Mouse (Mus musculus): ENCODE results near the gene Cdkn2c. TPM values are rescaled to one million over a fixed set of nuclear protein-coding genes. Genes with fewer than 3 reads are reported as not detected.

The Cdkn2c gene
- total and polyA plus RNA-seq, 3 experiments: 7.1 to 16.1 (median 14.1) TPM

DNA sequence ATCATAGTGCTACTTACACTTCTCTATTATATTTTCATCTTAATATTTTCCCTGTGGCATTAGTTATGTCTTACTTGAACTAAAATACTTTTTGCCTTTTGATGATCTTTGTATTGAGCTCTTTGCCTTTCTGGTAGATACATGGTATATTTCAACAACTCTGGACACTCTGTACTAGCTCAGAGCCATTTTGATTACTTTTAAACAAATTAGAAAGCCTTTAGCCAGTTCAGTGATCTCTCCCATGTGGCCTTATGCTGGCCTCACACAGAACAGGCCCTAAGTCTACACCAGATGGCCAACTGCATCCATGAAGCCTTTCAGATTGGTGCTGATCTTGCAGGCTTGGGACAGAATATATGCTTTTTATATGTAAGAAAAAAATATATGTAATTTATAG, 13.7 kb downstream of the Cdkn2c start:
- Histone ChIP-seq H3K9ac (ENCODE audit: insufficient read depth, low read depth) (no peak overlapping the region), H3K79me2 (replicated peaks; ENCODE audit: control insufficient read depth, extremely low read depth, insufficient read depth, poor library complexity, severe bottlenecking) (no peaks in the 10 kb centered on the region), H3K27ac (ENCODE audit: insufficient read depth, low read depth) (no peak overlapping the region), H3K4me2 (ENCODE audit: insufficient read depth, low read depth, poor library complexity, severe bottlenecking) (no peak overlapping the region), H3K4me1 (ENCODE audit: control insufficient read depth in 1 of 2, insufficient read depth in 2 of 2) (0 out of 4 replicates have a peak, but pooled peaks cover 0 to 2% of the 10 kb centered on the region in 2 experiments), H3K27me3 (replicated peaks) (no peaks in the 10 kb centered on the region), H3K9me3 (replicated peaks; ENCODE audit: low read length) (no peaks in the 10 kb centered on the region), H3K4me3 (replicated peaks in 1 of 3; ENCODE audit: low read depth in 2 of 3, low read length in 2 of 3, poor library complexity in 1 of 3) (no peak overlapping the region), H3K36me3 (replicated peaks in 1 of 2; ENCODE audit: control insufficient read depth in 1 of 2, insufficient read depth in 1 of 2, low read length in 1 of 2) (no peaks in the 10 kb centered on the region)
- dilution Hi-C loops (cut with MboI; ENCODE audit: extremely low pct_ligation_motif_present, extremely low pct_unique_long_range_greater_than_20kb, low sequenced_read_pairs): no loop called here
- in situ Hi-C loops (cut with MboI; ENCODE audit: low pct_ligation_motif_present, low pct_unique_long_range_greater_than_20kb, low sequenced_read_pairs): no loop called here
- no peak for DNase-seq (ENCODE audit: extremely low read depth)
- no peak for TF ChIP-seq CHD2 (IDR thresholded peaks at IDR 0.05; ENCODE audit: low read length)
- no peak for TF ChIP-seq POLR2AphosphoS2 (IDR thresholded peaks at IDR 0.05; ENCODE audit: low read depth, low read length)
- TF ChIP-seq PAX5 (IDR thresholded peaks at IDR 0.05; ENCODE audit: low read length): no peak
- TF ChIP-seq JUND (conservative IDR thresholded peaks at IDR 0.05; ENCODE audit: low read depth, low read length): no peak
- no peak for TF ChIP-seq MXI1 (IDR thresholded peaks at IDR 0.05; ENCODE audit: low read depth, low read length)
- TF ChIP-seq ZNF384 (IDR thresholded peaks at IDR 0.05; ENCODE audit: low read depth, low read length): no peak

GRCm38 (mm10) chr4:109649331-109649730, 17.7 kb downstream of the Cdkn2c start:
- Histone ChIP-seq H3K27me3 (replicated peaks) (no peaks in the 10 kb centered on the region), H3K9me3 (replicated peaks; ENCODE audit: low read length) (no peaks in the 10 kb centered on the region), H3K36me3 (replicated peaks in 1 of 2; ENCODE audit: control insufficient read depth in 1 of 2, insufficient read depth in 1 of 2, low read length in 1 of 2) (no peaks in the 10 kb centered on the region), H3K4me3 (replicated peaks in 1 of 3; ENCODE audit: low read depth in 2 of 3, low read length in 2 of 3, poor library complexity in 1 of 3) (no peak overlapping the region), H3K9ac (ENCODE audit: insufficient read depth, low read depth) (no peak overlapping the region), H3K27ac (ENCODE audit: insufficient read depth, low read depth) (no peak overlapping the region), H3K79me2 (replicated peaks; ENCODE audit: control insufficient read depth, extremely low read depth, insufficient read depth, poor library complexity, severe bottlenecking) (no peaks in the 10 kb centered on the region), H3K4me1 (ENCODE audit: control insufficient read depth in 1 of 2, insufficient read depth in 2 of 2) (0 out of 4 replicates have a peak, but pooled peaks cover 0 to 2% of the 10 kb centered on the region in 2 experiments), H3K4me2 (ENCODE audit: insufficient read depth, low read depth, poor library complexity, severe bottlenecking) (no peak overlapping the region)
- DNase-seq (ENCODE audit: extremely low read depth): no peak
- dilution Hi-C loops (cut with MboI; ENCODE audit: extremely low pct_ligation_motif_present, extremely low pct_unique_long_range_greater_than_20kb, low sequenced_read_pairs) (no loop called here), in situ Hi-C loops (cut with MboI; ENCODE audit: low pct_ligation_motif_present, low pct_unique_long_range_greater_than_20kb, low sequenced_read_pairs) (no loop called here)
- TF ChIP-seq SIN3A (IDR thresholded peaks at IDR 0.05; ENCODE audit: low read length) (no peak), TBP (conservative IDR thresholded peaks at IDR 0.05; ENCODE audit: low read depth, low read length) (no peak), MXI1 (IDR thresholded peaks at IDR 0.05; ENCODE audit: low read depth, low read length) (no peak), USF1 (IDR thresholded peaks at IDR 0.05; ENCODE audit: low read depth, low read length) (no peak), IRF4 (IDR thresholded peaks at IDR 0.05; ENCODE audit: low read depth, low read length) (no peak), POLR2A (IDR thresholded peaks at IDR 0.05; ENCODE audit: low read depth, low read length) (no peak)

DNA sequence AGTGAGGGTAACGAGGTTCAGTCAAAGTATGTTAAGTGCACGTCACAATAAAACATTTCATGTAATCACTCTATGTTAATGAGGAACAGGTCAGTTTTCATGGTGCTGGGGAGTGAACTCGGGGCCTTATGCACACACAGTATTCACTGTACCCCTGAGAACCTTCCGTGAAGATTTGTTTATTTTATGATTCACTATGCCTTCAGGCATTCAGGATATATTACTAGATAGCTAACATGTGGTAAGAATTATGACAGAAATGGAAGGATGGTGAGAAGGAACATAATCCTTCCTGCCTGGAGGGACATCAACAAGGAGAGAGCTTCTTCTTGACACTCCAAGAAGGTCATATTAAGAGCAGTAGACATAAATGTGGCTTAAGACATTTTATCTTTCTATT, 19.7 kb downstream of the Cdkn2c start:
- DNase-seq (ENCODE audit: extremely low read depth): no peak
- in situ Hi-C loops (cut with MboI; ENCODE audit: low pct_ligation_motif_present, low pct_unique_long_range_greater_than_20kb, low sequenced_read_pairs) (no loop called here), dilution Hi-C loops (cut with MboI; ENCODE audit: extremely low pct_ligation_motif_present, extremely low pct_unique_long_range_greater_than_20kb, low sequenced_read_pairs) (no loop called here)
- Histone ChIP-seq H3K79me2 (replicated peaks; ENCODE audit: control insufficient read depth, extremely low read depth, insufficient read depth, poor library complexity, severe bottlenecking) (no peaks in the 10 kb centered on the region), H3K9ac (ENCODE audit: insufficient read depth, low read depth) (no peak overlapping the region), H3K4me1 (ENCODE audit: control insufficient read depth in 1 of 2, insufficient read depth in 2 of 2) (0 out of 4 replicates have a peak, but pooled peaks cover 0 to 2% of the 10 kb centered on the region in 2 experiments), H3K4me3 (replicated peaks in 1 of 3; ENCODE audit: low read depth in 2 of 3, low read length in 2 of 3, poor library complexity in 1 of 3) (no peak overlapping the region), H3K27ac (ENCODE audit: insufficient read depth, low read depth) (no peak overlapping the region), H3K27me3 (replicated peaks) (no peaks in the 10 kb centered on the region), H3K4me2 (ENCODE audit: insufficient read depth, low read depth, poor library complexity, severe bottlenecking) (no peak overlapping the region), H3K36me3 (replicated peaks in 1 of 2; ENCODE audit: control insufficient read depth in 1 of 2, insufficient read depth in 1 of 2, low read length in 1 of 2) (no peaks in the 10 kb centered on the region), H3K9me3 (replicated peaks; ENCODE audit: low read length) (no peaks in the 10 kb centered on the region)
- no peak for TF ChIP-seq MEF2A (IDR thresholded peaks at IDR 0.05; ENCODE audit: borderline replicate concordance, low read depth, low read length)
- no peak for TF ChIP-seq TBP (conservative IDR thresholded peaks at IDR 0.05; ENCODE audit: low read depth, low read length)
- TF ChIP-seq JUN (IDR thresholded peaks at IDR 0.05; ENCODE audit: insufficient read depth, low read depth, low read length): no peak
- TF ChIP-seq USF1 (IDR thresholded peaks at IDR 0.05; ENCODE audit: low read depth, low read length): no peak
- no peak for TF ChIP-seq CTCF (conservative IDR thresholded peaks at IDR 0.05 in 1 of 2, IDR thresholded peaks at IDR 0.05 in 1 of 2; ENCODE audit: low read depth in 2 of 2, low read length in 2 of 2)
- TF ChIP-seq SIN3A (IDR thresholded peaks at IDR 0.05; ENCODE audit: low read length): no peak
- no peak for TF ChIP-seq MAX (IDR thresholded peaks at IDR 0.05; ENCODE audit: low read length)
- no peak for TF ChIP-seq EP300 (IDR thresholded peaks at IDR 0.05; ENCODE audit: low read length)
- no peak for TF ChIP-seq GABPA (IDR thresholded peaks at IDR 0.05; ENCODE audit: insufficient replicate concordance, low read depth, low read length)
